ENCODE assay signal across 8 mouse cellular contexts in genomic region chr16:78301831-78302677, GRCm38 (mm10). TPM values are rescaled to one million over a fixed set of nuclear protein-coding genes. Genes with fewer than 3 reads are reported as not detected.
DNase-seq lines count a peak whose midpoint lies in the region; ATAC-seq lines count a peak whose summit lies in the region.

No protein-coding gene starts in this region.

- H3K4me2 ChIP-seq in heart, embryonic 12.5 days = peak overlapping the region; percentile 84
- H3K4me2 ChIP-seq in kidney, embryonic 15.5 days = peak overlapping the region; percentile 95

- H3K9me3 ChIP-seq in heart, embryonic 12.5 days (replicated peaks) = no peaks in the 10 kb centered on the region
- H3K9me3 ChIP-seq in kidney, embryonic 15.5 days (replicated peaks) = no peaks in the 10 kb centered on the region

- no peaks in the 10 kb centered on the region for H3K27me3 ChIP-seq in heart, embryonic 12.5 days (replicated peaks)
- H3K27me3 ChIP-seq in kidney, embryonic 15.5 days = peaks cover 7% of the 10 kb centered on the region; the same call in 1 of the 2 replicates

- peak overlapping the region; percentile 87 for H3K4me3 ChIP-seq in heart, embryonic 12.5 days
- H3K4me3 ChIP-seq in kidney, embryonic 15.5 days (replicated peaks) = peak overlapping the region; percentile 89

- under 1% methylated on average over 56 of the region's 65 CpGs for WGBS in heart, embryonic 12.5 days
- under 1% methylated on average over 65 of the region's 65 CpGs for WGBS in kidney, embryonic 15.5 days

- H3K9ac ChIP-seq in heart, embryonic 12.5 days = peak overlapping the region; percentile 86
- H3K9ac ChIP-seq in kidney, embryonic 15.5 days = peak overlapping the region; percentile 85

- peak; percentile 33 for DNase-seq in cerebellum, adult 11-12 months
- DNase-seq in cerebellum, adult 11 months = no peak
- DNase-seq in B cell, adult 2 months = peak; percentile 11 to 21
- DNase-seq in cerebellum, adult 8-10 months = peak; percentile 39
- DNase-seq in lung, postnatal 4 days = peak; percentile 22 to 38
- DNase-seq in testis, postnatal 10 days (ENCODE audit: low spot score) = peak; percentile 58

- peak overlapping the region; percentile 82 for H3K27ac ChIP-seq in heart, embryonic 12.5 days (ENCODE audit: poor library complexity, severe bottlenecking)
- H3K27ac ChIP-seq in kidney, embryonic 15.5 days = peak overlapping the region; percentile 90

- ATAC-seq in heart, embryonic 12.5 days (ENCODE audit: insufficient number of reproducible peaks, low FRiP score) = peak; percentile 60
- ATAC-seq in kidney, embryonic 15.5 days (replicated peaks; ENCODE audit: low FRiP score) = peak; percentile 54

- no peaks in the 10 kb centered on the region for H3K36me3 ChIP-seq in heart, embryonic 12.5 days
- no peaks in the 10 kb centered on the region for H3K36me3 ChIP-seq in kidney, embryonic 15.5 days

- peaks cover 17% of the 10 kb centered on the region for H3K4me1 ChIP-seq in heart, embryonic 12.5 days (replicated peaks)
- H3K4me1 ChIP-seq in kidney, embryonic 15.5 days = peaks cover 28% of the 10 kb centered on the region

RNA-seq across cellular contexts. Expression of gene Cxadr, which starts 0.8 kb away (rescaled TPM):
- polyA plus RNA-seq in heart, embryonic 12.5 days (2016; fragmentation: Nextera tagmentation; extraction: Ambion mirVana) = 43.6 and 43.7 TPM in 2 replicates
- polyA plus RNA-seq in kidney, embryonic 15.5 days (2015; fragmentation: Nextera tagmentation; extraction: Ambion mirVana) = 32.0 and 37.6 TPM in 2 replicates
